Mouse (Mus musculus) gastrocnemius, postnatal 10 days (tissue): ENCODE results near the gene Setd7. TPM values are rescaled to one million over a fixed set of nuclear protein-coding genes. Genes with fewer than 3 reads are reported as not detected.
A peak's percentile ranks its signal among the peaks of the same experiment; 100 is the strongest.
"Not testable (repeated sequence)": the region's sequence is repeated elsewhere in the genome, so short reads cannot be mapped to it uniquely, and the experiment has no call there.

Experiments used
- DNase-seq: peaks from one replicate; pipeline ENCODE4 v3.0.0; 2021; ENCODE audit warnings: mixed read lengths
- long read RNA-seq, 2 experiments: library from polyadenylated mRNA; stranded (forward); transcript quantifications; one replicate each; pipeline ENCODE4 v2.0.0; 2021
- total RNA-seq, 2 experiments: library from RNA; stranded (reverse); gene quantifications; 2 replicates each; pipeline ENCODE4 v1.2.3; 2021

The Setd7 gene
- total RNA-seq, result 100 to 1,000 TPM; 102 to 121 TPM
- long read RNA-seq, experiment 1, full-length matches to known transcripts, result 2 of 12 reads
- long read RNA-seq, experiment 1, partial matches to known transcripts, result 0 of 12 reads
- long read RNA-seq, experiment 1, other reads (novel, unspliced or antisense), result 10 of 12 reads
- long read RNA-seq, experiment 2, full-length matches to known transcripts, result 1 of 23 reads
- long read RNA-seq, experiment 2, partial matches to known transcripts, result 1 of 23 reads
- long read RNA-seq, experiment 2, other reads (novel, unspliced or antisense), result 21 of 23 reads

DNA sequence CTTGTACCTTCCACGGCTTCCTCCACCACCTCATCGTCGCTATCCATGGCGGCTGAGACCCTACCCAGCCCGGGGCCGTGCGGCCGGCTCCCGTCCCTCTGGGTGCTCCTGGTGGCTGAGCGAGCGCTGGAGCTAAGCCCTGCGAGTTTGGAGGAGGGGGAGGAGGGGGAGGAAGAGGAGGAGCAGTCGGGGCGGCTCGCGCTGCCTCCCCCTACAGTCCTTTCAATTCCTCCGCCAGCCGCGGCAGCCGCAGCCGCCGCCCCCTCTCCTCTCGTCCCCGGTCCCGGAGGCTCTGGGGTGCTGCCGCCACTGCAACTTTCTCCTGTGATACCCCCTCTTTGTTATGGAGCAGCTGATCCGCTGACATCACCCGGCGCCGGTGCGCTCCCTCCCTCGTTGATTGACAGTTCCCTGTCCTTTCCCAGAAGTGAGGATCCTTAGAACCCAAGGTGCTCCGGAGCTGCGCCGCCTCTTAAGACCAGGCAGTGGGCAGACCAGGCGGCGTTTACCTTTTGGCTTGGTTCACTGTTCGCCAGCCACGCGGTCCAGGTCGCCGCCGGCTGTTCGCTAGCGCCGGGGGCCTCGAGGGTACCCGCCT is at the start of gene Setd7:
Setd7 (minus strand) TSS at position 369 of the 598 bp plus-strand sequence.
- DNase-seq, result peak; percentile 73

- no peak for DNase-seq
These were observed 43.8 kb upstream of the Setd7 start for GRCm38 (mm10) chr3:51604489-51604888.

DNA sequence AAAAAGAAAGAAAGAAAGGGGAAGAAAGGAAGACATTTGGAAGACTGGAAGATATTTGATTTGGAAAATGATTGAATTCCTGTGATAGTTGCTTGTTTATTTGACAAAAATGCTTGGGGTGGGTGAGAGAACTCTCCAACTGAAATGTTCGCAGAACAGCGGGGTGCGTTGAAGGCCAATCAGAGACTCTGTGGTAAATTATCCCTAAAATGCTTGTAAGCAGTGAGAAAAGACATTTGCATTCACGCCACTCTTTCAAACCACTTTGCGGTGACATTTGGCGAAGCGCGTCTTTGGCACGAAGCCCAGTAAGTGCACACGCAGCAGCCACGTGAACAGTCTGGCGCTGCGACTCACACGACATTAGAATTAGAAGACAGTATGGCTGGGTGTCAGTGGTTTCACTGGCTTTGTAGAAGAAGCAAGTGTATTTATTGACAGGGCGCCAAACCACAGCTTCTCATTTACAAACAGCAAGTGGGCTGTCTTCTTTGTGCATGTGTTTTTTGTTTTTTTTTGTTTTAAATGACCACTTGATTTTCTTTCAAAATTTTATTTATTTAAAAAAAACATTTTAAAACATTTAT is 43.1 kb upstream of the Setd7 start:
- no peak for DNase-seq

DNA sequence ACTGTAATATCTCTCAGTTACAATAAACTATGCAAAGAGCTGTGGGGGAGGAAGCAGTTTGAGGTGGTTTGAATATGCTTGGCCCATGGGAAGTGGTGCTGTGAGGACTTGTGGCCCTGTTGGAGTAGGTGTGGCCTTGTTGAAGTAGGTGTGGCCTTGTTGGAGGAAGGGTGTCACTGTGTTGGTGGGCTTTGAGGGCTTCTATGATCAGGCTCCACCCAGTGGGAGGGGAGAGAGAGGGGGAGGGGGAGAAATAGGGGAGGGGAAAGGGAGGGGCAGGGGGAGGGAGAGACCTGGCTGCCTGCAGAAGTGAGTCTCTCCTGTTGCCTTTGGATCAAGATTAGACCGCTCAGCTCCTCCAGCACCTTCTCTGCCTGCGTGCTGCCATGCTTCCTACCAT is 40.8 kb upstream of the Setd7 start:
- DNase-seq, result no peak

- no peak for DNase-seq
These were observed 40.0 kb upstream of the Setd7 start for GRCm38 (mm10) chr3:51600728-51601127.

- DNase-seq, result no peak
These were observed 38.5 kb upstream of the Setd7 start for GRCm38 (mm10) chr3:51599057-51599630.

- no peak for DNase-seq
These were observed 35.9 kb upstream of the Setd7 start for GRCm38 (mm10) chr3:51596538-51596937.

GRCm38 (mm10) chr3:51593506-51593905 is 32.8 kb upstream of the Setd7 start:
- DNase-seq, result no peak

GRCm38 (mm10) chr3:51591591-51591990 is 30.9 kb upstream of the Setd7 start:
- no peak for DNase-seq

GRCm38 (mm10) chr3:51590207-51590892 is 29.7 kb upstream of the Setd7 start:
- DNase-seq, result no peak

DNA sequence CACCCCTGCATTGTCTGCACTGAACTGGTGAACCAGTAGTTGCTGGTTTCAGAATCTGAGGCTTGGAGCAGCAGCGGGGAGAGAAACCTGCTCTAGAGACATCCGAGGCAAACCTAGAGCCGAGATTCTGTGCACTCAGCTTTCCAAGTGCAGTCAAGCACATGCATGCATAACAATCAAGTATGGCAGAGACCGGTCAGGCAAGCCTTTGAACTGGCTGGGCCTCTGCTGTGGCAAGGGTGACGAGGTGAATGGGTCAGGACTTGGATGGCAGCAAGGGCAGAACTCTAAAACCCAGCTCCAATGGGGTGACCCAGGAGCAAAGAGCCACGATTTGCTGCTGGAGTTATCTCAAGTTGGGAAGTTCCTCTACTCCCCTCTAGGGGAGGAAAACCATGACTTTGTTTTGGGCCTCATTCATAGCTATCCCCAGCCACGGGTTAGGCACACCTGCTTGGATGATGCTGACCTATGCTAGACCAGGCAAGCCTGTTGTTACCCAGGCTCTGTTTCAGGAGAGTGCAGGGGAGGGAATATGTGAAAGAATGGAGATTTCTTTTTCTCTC is 27.1 kb upstream of the Setd7 start:
- DNase-seq, result no peak

DNA sequence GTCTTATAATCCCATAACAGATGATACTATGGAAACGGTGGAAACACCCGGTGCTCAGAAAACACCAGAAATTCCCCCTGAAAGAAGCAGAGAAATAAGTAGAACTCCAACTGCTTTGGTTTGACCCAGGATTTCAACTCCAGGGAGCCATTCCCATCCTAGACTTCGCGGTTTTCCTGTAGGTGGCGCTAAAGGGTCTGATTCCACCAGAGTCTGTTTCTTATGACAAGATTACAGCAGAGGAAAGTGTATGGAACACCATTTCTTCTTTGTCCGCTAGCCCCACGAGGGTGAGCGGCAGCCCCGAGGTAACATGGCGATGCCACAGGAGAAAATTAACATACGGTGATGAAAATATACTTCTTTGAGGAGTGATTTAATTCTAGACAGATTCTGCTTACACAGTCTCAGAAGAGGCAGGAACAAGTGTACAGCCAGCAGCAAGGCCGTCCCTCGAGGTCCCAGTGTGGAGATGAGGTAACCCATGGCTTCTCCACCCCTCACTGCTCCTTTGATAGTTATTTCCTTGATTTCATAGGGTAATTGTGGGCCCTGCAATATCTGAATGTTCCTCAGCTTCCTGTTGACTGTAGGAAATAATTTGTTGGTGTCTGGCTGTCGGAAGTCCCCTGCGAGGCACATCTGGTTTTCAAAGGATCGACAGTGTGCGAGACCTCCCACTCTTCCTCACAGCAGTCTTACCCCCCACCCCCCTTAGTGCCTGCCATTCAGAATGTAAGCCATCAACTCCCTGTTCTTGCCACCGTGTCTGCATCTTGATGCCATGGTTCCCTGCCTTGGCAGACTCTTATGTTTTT is 23.1 kb upstream of the Setd7 start:
- DNase-seq, result peak; percentile 83

- DNase-seq, result not testable (repeated sequence)
These were observed 18.6 kb upstream of the Setd7 start for GRCm38 (mm10) chr3:51579243-51579642.

DNA sequence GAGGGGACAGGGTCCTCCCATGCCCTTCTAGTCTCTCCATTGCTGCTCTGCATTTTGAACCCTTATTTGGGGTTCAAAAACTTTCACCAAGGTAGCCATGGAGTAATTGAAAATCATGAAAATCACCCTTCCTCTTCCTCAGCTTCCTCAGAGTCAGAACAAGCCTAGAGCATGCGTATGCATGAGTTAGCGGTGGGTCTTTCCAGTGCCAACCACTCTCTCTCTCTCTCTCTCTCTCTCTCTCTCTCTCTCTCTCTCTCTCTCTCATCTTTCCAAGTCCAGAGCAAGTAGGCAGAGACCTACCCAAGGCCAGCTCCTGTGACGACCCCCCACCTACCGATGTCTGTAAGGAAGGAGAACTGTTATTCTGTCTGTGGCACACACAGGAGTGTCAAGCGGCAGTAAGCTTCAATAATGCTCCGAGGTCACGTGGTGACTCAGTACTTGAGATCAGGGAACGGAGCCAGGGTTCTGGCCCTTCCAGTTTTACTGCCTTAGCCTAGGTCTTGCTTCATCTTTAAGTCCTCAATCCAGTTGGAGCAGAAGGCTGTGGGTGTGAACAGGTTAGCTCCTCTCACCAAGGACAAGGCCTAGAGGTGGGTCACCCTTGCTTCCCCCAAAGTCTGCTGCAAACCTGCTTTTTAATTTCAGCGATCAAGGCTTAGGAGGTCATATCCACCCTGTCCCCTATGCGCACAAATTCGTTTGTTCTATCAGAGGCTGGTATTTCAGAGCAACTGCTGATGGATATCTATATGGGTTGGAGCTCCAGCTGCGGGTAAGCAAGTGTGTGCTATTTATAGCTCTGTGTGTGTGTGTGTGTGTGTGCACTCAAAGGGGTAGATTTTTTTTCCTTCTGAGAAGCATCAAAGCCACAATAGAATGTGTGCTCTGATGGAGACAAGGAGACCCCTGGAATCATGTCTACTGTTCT is 17.4 kb upstream of the Setd7 start:
- DNase-seq, result no peak

DNA sequence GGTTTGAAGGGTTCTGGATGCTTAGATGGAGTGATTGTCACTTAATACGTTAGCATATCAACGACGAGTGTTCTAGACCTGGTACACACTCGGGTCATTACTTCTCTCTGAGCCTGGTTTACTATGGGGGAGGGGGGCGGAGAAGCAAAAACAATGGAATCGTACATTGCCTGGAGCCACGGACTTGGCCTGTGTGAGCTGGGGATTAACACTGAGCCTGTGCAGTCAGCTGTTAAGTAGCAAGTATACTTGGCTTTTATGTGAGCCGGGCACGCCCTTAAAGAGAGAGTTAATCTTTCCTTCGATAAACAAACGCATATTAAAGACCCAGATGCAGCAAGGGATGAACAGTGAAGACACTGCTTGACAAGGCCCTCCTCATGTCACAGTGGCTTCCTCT is 16.7 kb upstream of the Setd7 start:
- DNase-seq, result no peak

- DNase-seq, result no peak
These were observed 13.2 kb upstream of the Setd7 start for GRCm38 (mm10) chr3:51573915-51574314.

DNA sequence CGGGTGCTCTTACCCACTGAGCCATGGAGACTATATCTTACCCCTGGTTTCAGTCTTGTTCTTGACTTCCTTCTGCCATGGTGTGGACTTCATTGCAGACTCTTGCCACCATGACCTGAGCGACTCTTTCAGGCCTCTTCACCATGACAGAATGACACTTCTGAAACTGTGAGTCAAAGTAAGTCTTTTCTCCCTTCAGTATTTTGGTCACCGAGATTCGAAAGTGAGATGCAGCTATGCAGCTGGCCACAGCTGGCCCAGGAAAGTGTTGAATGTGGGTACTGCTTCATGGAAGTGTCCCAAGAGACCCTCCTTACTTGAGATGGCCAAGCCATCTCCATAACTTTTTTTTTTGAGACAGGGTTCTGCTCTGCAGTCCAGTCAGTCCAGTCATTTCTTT is 9.5 kb upstream of the Setd7 start:
- DNase-seq, result no peak

DNA sequence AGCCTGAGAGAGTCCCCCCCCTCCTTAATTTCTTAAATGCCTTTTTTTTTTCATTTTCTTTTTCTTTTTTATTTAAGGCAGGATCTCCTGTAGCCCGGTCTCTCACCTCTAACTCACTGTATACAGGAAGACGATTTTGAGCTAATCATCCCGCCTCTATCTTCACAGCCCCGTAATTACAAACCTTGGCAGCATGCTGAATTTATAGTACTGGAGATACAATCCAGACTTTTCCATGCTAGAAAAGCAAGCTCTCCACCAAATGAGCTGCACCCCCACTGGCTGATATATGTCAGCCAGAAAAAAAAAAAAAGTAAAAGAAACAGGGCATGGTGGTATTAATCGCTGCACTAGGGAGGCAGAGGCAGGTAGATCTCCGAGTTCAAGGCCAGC is 1.3 kb upstream of the Setd7 start:
- DNase-seq, result no peak

- DNase-seq, result peak; percentile 55
These were observed 672 bp upstream of the Setd7 start for GRCm38 (mm10) chr3:51561109-51561992.
